Mouse (Mus musculus) heart, adult 18-20 months (tissue): Measurements from ENCODE around the gene Dot1l. TPM values are rescaled to one million over a fixed set of nuclear protein-coding genes. Genes with fewer than 3 reads are reported as not detected.

Source experiments
- DNase-seq, 2 experiments: peaks; one replicate each; pipeline ENCODE4 v3.0.0; 2021 to 2022; ENCODE audit warnings: mixed read lengths in 1 of 2
- total RNA-seq, 2 experiments: library from RNA; stranded (reverse); gene quantifications; 2 replicates each; pipeline ENCODE4 v1.2.3; 2021

The Dot1l gene
- total RNA-seq, 2 experiments from 2014 or later, result 11.7 to 14.3 TPM

DNA sequence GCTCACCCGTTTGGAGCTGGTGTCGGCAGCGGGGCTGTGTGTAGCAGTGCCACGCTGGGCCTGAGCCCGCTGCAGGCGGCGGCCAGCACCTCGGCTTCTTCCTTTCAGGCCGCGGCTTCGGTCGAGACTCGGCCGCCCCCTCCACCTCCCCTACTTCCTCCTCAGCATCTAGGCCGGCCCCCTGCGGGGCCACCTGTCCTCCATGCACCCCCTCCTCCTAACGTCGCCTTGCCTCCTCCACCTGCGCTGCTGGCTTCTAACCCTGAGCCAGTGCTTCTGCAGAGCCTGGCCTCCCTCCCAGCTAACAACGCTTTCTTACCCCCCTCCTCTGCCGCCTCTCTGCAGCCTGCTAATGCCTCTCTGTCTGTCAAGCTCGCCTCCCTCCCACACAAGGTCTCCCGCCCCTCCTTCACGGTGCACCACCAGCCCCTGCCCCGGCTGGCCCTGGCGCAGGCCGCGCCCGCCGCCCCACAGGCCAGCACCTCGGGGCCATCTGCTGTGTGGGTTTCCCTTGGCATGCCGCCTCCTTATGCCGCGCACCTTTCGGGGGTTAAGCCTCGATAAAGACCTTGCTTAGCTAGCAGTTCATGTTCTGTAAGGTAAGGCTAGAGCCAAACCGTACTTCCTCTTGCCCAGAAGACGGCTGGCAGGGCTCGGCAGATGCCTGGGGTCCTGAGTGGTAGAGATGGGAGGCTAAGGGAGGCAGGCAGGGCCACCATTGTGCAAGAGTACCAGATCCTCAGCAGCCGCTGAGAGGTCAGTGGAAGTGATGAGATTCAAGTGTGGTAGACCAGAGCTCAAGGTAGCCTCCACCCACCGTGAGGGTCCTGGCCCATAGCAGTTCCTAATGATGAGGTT is 37.4 kb downstream of the Dot1l start:
- DNase-seq, result no peak

DNA sequence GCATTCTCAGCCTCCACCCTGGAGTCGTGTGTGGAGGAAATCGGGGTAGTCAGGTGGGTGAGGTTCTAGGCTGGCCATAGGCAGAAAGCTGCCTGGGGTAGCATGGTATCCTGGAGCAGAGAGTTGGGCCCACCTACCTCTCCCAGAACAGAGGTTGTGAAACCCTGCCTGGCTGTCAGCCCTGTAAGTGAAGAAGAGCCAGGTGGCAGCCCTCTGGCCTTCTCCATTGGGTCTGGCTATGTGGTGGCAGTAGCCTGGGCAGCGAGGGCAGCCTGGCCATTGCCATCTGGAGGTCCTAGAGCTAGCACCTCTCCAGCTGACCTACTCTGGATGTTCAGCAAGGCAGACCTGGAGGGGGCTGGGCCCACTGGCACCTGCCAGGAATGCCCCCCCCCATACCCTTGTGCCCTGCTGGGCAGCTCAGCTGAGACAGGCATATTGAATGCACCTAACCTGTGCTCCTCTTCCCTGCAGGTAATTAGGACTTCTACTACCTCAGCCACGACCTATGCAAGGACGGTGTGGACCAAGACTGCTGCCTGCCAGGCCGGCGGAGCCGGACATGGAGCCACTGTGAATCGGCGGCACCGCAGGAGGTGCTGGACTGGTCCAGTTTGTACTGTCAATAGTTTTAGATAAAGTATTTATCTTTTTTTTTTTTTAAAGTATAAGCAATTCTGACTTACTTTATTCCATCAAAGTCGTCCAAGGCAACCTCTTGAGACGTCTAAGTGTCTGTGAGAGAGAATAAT is 38.2 kb downstream of the Dot1l start:
- DNase-seq, result no peak

DNA sequence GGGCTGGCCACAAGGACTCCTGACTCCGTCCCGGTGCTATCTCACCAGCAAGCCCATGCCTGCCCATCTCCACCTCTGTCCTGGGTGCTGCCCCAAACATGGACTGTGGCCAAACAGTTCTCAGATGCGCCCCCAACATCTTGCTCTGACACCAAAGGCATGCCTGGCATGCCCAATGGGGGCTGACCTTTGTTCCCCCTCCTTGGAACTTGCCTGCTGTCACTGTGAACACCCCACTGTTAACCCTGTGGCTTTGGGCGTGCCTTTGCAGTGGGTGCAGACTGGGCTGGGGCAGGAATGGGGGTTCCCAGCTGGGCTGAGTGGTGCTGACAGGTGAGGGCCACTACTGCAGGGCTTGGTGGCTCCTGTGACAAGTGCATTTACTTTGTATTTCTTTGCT is 38.8 kb downstream of the Dot1l start:
- no peak for DNase-seq

DNA sequence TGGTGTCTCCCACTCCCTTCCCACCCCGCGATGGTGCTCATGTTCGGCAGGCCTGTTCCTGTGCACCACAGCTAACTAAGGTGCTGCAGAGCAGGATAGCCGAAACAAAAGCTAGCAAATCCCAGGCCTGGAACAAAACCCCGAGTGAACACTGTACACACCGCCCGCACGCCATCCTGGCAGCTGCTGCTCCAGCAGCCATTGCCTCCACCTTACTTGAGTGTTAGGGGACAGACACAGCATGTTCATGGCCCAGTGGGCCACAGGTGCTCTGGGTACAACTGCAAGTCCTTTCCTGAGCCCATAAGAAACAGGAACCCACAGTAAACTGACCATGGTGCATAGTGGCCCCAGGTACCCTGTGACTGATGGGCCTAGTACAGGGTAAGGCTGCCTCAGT is 39.7 kb downstream of the Dot1l start:
- DNase-seq, result peak in 1 of 2 experiments; percentile 4

DNA sequence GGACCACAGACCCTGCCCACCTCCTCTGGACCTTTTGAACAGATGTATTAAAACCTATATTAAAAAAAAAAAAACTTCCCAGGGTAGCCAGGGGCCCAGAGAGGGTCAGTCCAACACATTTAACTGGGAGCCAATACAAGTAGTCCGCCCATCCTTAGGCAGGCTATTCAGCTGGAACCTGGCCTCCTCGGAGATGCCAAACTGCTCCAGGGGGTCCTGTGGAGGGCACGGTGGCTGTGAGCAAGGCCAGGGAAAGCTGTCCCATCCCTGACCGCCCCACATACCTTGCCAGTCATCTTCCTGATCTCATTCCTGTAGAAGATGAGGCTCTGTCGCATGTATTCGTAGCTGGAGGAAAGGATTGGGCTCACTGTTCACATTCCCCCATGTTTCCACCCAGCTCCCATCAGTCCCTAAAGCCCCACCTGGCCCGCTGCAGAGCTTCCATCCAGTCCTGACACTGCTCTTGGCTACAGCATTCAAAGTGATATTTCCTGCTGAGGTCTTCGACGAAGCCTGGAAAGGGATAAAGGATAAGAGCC is 41.4 kb downstream of the Dot1l start:
- no peak for DNase-seq

DNA sequence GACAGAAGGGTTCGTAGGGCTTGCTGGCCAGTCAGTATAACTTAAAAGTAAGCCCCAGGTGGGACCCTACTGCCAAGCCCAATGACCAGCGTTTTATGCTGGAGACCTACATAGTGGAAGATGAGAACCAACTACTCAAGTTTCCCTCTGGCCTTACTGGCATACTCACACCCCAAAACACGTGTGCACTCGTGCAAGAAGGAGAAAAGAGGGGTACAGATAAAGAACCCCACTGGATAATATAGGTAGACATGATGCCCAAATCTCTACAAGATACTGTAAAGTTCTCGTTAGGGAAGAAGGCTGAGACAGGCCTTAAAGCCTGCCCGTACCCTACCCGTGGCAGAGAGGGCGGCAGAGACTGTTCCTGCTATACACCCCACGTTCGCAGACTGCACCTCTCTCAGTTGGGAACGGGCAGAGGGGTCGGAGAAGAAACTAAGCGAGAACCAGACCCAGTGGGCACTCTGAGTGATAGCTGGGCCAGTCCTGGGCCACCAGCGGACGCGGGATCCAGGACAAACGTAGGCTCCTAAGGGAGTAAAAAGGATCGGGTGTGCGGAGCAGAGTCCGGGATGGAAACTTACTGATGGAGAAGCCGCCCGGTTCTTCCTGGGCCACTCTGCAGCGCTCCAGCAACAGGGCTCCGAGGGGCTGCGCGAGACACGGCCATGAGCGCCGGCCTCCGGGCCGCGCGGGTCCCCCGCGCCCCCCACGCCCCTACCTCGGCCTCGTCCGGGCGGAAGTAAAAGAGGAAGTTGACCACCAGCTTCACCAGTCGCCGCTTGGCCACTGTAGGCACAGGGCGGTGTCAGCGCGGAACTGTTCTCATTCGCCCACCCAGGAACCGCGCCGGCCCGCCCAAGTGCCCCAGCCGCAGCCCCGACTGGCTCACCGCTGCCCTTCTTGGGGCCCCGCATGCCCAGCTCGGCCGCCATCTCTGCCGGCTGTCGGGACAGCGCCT is 42.5 kb downstream of the Dot1l start:
- DNase-seq, result peak in 1 of 2 experiments; percentile 49

DNA sequence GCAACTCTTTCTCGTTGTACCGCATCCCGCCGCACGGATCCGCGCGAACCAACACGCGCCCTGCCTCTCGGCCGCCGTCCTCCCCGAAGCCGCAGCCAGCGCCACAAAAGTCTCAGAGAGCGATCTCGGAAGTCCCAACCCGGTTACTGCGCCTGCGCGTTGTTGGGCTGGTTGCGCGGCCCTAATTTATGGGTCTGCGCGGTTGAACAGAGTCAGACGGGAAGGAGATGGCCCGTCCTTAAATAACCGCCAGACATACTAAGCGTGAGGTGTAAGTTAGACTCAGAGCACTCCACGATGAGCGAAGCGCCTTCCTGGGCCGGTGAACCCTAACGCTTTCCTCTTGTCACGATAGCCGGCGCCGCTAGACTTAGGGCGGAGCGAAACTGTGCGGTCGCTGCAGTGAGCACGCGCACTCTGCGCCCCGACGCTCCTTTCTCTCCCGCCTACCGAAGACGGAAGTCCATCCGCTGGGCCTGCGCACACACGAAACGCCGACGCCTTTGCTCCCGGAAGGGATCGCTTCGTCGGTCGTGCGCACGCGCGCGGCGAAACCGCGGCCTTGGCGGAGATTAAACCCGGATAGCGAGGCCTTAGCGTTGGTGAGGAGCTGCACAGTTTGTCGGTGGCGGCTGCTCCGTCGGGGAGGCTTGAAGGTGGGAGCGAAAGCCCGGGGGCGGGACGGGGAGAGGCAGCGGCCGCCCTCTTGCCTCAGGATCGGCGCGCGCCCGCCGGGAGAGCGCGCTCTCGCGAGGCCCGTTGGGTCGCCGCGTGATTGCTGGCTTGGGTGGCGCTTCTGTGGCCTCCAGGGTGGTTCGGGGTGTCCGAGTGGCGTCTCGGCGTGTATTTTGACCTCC is 43.4 kb downstream of the Dot1l start, which contains the start of the genes Sf3a2 and Plekhj1:
Gene Sf3a2, plus strand, starts transcription at position 49 of the 857 bp plus-strand sequence.
Gene Plekhj1, minus strand, starts transcription at position 477 of the 857 bp plus-strand sequence.
- peak; percentile 97 to 98 for DNase-seq

DNA sequence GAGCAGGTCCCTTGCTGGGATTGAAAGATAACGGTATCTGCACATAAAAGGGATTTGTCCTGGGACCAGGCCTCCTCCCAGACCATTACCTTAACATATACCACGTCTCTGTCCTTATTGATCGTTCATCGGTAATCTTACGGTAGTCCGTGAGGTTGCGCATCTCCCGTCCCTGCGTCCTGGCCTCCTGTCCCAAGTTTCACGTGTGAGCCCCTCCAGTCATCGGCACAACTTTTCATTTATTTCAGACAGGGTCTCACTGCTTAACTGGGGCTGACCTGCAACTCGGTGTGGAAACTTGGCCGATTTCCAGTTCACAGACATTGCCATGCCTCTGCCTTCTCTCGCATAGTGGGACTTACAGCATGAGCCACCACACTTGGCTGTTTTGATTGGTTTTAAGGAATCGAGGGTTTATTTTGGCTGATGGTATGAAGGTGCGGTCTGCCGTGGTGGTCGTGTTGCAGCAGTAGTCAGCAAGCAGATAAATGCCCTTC is 44.1 kb downstream of the Dot1l start:
- no peak for DNase-seq

DNA sequence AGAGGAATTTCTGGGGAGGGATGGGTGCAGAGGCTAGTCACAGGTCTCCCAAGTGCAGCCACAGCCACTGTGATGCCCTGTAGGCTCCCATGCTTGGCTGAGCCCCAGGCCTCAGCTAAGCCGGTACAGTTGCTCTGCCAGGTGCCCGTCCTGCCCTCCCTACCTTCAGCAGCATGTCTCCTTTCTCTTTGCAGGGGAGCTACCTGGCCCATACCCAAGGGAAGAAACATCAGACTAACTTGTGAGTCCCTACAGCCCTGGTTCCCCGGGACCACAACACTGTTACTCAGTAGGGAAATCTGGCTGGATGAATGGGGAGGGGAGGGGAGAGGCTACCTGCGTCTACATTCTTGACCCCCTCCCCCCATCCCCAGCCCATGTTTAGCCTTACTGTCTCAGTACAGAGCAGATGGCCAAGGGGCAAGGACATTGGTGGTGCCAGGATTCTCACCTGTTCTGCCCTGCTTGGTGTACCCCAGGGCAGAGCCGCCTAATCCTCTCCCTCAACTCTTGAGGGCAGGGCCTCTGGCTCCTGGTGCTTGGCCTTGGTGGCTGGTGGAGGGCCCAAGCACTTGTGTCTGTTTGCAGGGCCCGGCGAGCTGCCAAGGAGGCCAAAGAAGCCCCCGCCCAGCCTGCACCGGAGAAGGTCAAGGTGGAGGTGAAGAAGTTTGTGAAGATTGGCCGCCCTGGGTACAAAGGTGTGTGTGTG is 47.4 kb downstream of the Dot1l start:
- no peak for DNase-seq

DNA sequence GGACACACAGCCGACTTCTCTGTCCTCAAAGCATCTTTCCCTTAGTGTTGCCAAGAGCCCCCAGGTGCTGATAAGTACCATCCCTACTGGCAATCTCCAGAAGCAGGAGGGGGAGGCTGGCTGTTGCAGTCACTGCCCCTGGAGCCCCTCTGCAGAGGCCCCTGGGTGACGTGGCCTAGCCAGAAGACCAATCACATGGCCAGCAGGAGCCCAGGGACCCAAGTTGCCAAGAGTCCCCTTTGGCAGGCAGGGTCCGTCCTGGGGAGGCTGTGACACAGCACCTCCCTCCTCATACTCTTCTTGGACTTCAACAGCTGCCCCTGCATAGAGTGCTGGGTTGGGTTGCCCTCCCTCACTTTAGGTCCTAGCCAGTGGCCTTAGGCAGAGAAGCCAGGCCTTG is 48.0 kb downstream of the Dot1l start:
- no peak for DNase-seq

DNA sequence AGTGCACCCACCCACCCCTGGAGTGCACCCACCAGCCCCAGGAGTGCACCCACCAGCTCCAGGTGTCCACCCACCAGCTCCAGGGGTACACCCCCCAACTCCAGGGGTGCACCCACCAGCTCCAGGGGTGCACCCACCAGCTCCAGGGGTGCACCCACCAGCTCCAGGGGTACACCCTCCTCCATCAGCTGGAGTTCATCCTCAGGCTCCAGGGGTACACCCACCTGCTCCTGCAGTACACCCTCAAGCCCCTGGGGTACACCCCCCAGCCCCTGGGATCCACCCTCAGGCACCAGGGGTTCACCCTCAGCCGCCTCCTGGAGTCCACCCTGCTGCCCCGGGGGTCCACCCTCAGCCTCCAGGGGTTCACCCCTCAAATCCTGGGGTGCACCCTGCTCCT is 49.3 kb downstream of the Dot1l start:
- DNase-seq, result no peak

DNA sequence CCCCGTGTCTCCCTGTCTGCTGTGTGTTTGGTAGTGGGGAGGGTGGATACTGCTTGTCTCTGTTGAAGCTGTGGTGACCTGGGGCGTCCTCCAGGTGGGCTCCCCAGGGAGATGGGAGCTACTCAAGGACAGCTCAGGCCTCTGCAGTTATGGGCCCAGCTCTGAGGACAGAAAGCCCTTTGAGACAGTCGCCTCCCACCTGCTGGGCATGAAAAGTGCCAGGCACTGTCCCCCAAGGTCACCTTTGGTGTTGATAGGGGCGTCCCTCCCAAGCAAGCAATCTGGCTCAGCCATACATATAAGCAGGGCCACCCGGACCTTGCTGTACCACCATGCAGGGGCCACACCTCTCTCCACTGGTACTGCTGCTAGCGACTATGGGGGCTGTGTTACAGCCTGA is 49.9 kb downstream of the Dot1l start, which contains the start of gene Amh:
Gene Amh, plus strand, starts transcription at position 328 of the 400 bp plus-strand sequence.
- no peak for DNase-seq

DNA sequence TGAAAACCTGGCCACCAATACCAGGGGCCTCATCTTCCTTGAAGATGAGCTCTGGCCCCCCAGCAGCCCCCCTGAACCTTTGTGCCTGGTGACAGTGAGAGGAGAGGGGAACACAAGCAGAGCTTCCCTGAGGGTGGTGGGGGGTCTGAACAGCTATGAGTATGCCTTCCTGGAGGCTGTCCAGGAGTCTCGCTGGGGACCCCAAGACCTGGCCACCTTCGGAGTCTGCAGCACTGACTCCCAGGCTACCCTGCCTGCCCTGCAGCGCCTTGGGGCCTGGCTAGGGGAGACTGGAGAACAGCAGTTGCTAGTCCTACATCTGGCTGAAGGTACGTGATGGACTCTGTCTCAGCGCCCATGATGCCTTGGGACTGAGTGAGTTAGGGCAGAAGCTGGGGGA is 50.3 kb downstream of the Dot1l start:
- DNase-seq, result no peak

DNA sequence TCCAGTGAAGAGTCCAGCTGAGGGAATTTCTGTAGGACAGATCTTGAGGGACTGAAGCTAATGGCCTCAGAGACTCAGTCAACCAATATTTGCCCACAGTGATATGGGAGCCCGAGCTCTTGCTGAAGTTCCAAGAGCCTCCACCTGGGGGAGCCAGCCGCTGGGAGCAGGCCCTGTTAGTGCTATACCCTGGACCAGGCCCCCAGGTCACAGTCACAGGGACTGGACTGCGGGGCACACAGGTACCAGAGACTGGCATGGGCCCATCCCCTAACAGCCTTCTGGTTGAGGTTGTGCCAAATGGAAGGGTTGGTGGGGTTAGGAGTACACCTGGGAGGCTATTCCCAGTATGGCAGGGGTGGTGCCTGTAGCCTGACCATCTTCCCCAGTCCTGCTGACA is 50.9 kb downstream of the Dot1l start:
- peak; percentile 60 to 82 for DNase-seq

DNA sequence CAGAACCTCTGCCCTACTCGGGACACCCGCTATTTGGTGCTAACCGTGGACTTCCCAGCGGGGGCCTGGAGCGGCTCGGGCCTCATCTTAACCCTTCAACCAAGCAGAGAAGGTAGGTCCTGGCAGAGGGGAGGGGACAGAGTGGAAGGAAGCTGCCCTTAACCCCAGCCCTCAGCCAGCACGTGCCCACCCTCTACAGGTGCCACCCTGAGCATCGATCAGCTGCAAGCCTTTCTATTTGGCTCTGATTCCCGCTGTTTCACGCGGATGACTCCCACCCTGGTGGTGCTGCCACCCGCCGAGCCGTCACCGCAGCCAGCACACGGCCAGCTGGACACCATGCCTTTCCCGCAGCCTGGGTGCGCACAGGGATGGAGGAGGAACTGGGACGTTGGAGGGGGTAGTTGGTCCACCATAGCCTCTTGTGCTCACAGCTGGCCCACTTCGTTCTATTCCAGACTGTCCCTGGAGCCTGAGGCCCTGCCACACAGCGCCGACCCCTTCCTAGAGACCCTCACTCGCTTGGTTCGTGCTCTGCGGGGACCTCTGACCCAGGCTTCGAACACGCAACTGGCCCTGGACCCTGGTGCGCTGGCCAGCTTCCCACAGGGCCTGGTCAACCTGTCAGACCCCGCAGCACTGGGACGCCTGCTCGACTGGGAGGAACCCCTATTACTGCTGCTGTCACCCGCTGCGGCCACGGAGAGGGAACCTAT is 51.5 kb downstream of the Dot1l start:
- DNase-seq, result no peak

DNA sequence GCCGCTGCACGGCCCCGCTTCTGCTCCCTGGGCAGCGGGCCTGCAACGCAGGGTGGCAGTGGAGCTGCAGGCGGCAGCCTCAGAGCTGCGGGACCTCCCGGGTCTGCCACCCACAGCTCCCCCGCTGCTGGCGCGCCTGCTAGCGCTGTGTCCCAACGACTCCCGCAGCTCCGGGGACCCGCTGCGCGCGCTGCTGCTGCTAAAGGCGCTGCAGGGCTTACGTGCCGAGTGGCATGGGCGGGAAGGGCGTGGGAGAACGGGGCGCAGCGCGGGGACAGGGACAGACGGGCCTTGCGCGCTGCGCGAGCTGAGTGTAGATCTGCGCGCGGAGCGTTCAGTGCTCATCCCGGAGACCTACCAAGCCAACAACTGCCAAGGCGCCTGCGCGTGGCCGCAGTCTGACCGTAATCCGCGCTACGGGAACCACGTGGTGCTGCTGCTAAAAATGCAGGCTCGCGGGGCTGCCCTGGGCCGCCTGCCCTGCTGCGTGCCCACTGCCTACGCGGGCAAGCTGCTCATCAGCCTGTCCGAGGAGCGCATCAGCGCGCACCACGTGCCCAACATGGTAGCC is 52.1 kb downstream of the Dot1l start:
- DNase-seq, result peak; percentile 80 to 87

DNA sequence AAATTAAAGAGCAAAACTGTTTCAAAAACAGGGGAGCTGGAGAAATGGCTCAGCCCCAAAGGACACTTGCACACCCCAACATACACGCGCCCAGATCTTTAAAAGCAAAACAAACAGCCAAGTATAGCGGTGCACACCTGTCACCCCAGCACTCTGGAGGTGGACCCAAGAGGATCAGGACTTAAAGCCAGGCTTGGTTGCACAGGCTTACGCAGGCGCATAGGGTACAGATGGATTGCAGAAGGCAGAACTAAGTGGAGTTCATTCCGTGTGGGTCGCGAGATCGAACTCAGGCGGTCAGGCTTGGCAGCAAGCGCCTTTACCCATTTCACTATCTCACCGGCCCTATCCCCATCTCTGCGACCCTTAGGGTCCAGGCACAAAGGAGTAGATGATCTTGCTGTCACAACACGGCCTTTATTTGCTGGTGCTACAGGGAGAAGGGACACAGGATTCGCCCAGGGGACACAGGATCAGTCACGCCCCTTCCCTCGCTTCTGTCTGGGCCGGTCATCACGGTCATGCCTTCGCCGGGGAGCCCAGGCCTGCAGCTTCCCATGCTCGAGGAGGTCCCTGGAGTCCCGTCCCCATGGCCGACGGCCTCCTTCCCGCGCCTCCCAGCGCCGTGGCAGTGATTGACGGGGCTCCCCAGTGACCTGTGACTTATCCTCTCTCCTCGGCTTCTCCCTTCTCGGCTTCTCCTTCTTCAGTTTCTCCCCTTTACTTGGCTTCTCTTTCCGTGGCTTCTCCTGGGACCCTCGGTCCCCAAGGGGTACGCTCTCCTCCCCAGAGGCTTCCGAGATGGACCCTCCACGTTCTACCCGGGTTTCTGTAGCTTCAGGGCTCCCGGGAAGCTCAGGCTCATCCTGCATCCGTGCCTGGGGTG is 53.3 kb downstream of the Dot1l start:
- DNase-seq, result no peak
